Mouse (Mus musculus) CH12.LX (cell line): ENCODE results near the gene Sdcbp2.
A peak's percentile ranks its signal among the peaks of the same experiment; 100 is the strongest.

Source experiments
- CTCF ChIP-seq, 2 experiments: IDR thresholded peaks in 1 of 2; conservative IDR thresholded peaks in 1 of 2; 2 replicates each; pipeline ENCODE4 v1.5.1; 2011 to 2012; ENCODE audit warnings: low read depth in 2 of 2, low read length in 2 of 2, improper control_type of control experiment in 1 of 2, inconsistent platforms in 1 of 2, mild to moderate bottlenecking in 1 of 2, moderate library complexity in 1 of 2
- HCFC1 ChIP-seq: IDR thresholded peaks from 2 replicates; pipeline ENCODE4 v1.6.1; 2012; ENCODE audit warnings: low read depth, mild to moderate bottlenecking, inconsistent platforms, low read length, improper control_type of control experiment

DNA sequence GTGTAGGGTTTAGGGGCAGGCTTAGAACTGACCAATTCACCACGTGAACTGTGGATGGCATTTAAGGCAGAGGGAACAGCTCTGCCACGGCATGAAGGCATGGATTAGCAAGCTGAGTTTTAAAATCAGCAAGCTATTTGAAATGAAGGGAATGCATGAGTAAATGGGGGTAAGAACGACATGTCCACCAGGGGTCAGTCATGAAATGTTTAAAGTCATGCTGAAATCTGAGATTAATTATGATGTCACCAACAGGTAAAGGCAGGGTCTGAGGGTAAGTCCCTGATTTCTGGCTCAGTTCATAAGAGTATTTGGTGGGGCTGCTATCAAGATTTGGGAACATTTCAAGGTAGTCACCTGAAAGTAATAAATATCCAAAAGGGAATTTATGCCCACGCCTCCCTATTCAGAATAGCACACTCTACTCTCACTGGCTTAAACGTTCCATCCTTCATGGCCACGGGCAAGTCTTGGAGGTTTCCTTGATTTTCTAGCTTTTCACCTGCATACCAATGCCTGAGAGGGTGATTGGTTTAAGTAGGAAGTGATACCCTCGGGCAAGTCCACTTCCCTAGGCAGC lies 2.8 kb downstream of the Sdcbp2 start:
- no peak for TF ChIP-seq HCFC1
- peak; percentile 17 to 69; a peak in 3 of 4 replicates for TF ChIP-seq CTCF (conservative IDR thresholded peaks at IDR 0.05 in 1 of 2, IDR thresholded peaks at IDR 0.05 in 1 of 2; ENCODE audit: low read depth in 2 of 2, low read length in 2 of 2)
